Mouse (Mus musculus): ENCODE results near the gene Epha4.

The Epha4 gene

GRCm38 (mm10) chr1:77410153-77410552 is 104.7 kb downstream of the Epha4 start:
- DNase-seq (ENCODE audit: low read depth in 2 of 2, low spot score in 2 of 2) = no peak

GRCm38 (mm10) chr1:77409509-77409908 is 105.4 kb downstream of the Epha4 start:
- no peak for DNase-seq (ENCODE audit: low read depth in 2 of 2, low spot score in 2 of 2)

- no peak for DNase-seq (ENCODE audit: low read depth in 2 of 2, low spot score in 2 of 2)
Measured at GRCm38 (mm10) chr1:77407417-77407816, 107.5 kb downstream of the Epha4 start.

GRCm38 (mm10) chr1:77406631-77407030 is 108.3 kb downstream of the Epha4 start:
- DNase-seq (ENCODE audit: low read depth in 2 of 2, low spot score in 2 of 2) = no peak

- no peak for DNase-seq (ENCODE audit: low read depth in 2 of 2, low spot score in 2 of 2)
Measured at GRCm38 (mm10) chr1:77404537-77404936, 110.4 kb downstream of the Epha4 start.

GRCm38 (mm10) chr1:77402942-77403341 is 111.9 kb downstream of the Epha4 start:
- DNase-seq (ENCODE audit: low read depth in 2 of 2, low spot score in 2 of 2) = no peak

- no peak for DNase-seq (ENCODE audit: low read depth in 2 of 2, low spot score in 2 of 2)
Measured at GRCm38 (mm10) chr1:77401465-77401864, 113.4 kb downstream of the Epha4 start.

- DNase-seq (ENCODE audit: low read depth in 2 of 2, low spot score in 2 of 2) = no peak
Measured at GRCm38 (mm10) chr1:77391590-77391989, 123.3 kb downstream of the Epha4 start.

- DNase-seq (ENCODE audit: low read depth in 2 of 2, low spot score in 2 of 2) = no peak
Measured at GRCm38 (mm10) chr1:77389069-77389468, 125.8 kb downstream of the Epha4 start.

GRCm38 (mm10) chr1:77388556-77388955 is 126.3 kb downstream of the Epha4 start:
- DNase-seq (ENCODE audit: low read depth in 2 of 2, low spot score in 2 of 2) = no peak

GRCm38 (mm10) chr1:77385613-77386012 is 129.3 kb downstream of the Epha4 start:
- no peak for DNase-seq (ENCODE audit: low read depth in 2 of 2, low spot score in 2 of 2)

- DNase-seq (ENCODE audit: low read depth in 2 of 2, low spot score in 2 of 2) = no peak
Measured at GRCm38 (mm10) chr1:77383466-77383865, 131.4 kb downstream of the Epha4 start.

- DNase-seq (ENCODE audit: low read depth in 2 of 2, low spot score in 2 of 2) = no peak
Measured at GRCm38 (mm10) chr1:77377550-77377980, 137.3 kb downstream of the Epha4 start.

GRCm38 (mm10) chr1:77374054-77374453 is 140.8 kb downstream of the Epha4 start:
- DNase-seq (ENCODE audit: low read depth in 2 of 2, low spot score in 2 of 2) = no peak

- no peak for DNase-seq (ENCODE audit: low read depth in 2 of 2, low spot score in 2 of 2)
Measured at GRCm38 (mm10) chr1:77370921-77371320, 144.0 kb downstream of the Epha4 start.

- no peak for DNase-seq (ENCODE audit: low read depth in 2 of 2, low spot score in 2 of 2)
Measured at GRCm38 (mm10) chr1:77369255-77369837, 145.5 kb downstream of the Epha4 start.

GRCm38 (mm10) chr1:77365850-77366249 is 149.0 kb downstream of the Epha4 start:
- DNase-seq (ENCODE audit: low read depth in 2 of 2, low spot score in 2 of 2) = no peak

GRCm38 (mm10) chr1:77364596-77364995 is 150.3 kb downstream of the Epha4 start:
- DNase-seq (ENCODE audit: low read depth in 2 of 2, low spot score in 2 of 2) = no peak

- DNase-seq (ENCODE audit: low read depth in 2 of 2, low spot score in 2 of 2) = no peak
Measured at GRCm38 (mm10) chr1:77363848-77364247, 151.0 kb downstream of the Epha4 start.

GRCm38 (mm10) chr1:77346459-77346858 is 168.4 kb downstream of the Epha4 start:
- DNase-seq (ENCODE audit: low read depth in 2 of 2, low spot score in 2 of 2) = no peak

- DNase-seq (ENCODE audit: low read depth in 2 of 2, low spot score in 2 of 2) = no peak
Measured at GRCm38 (mm10) chr1:77343792-77344191, 171.1 kb downstream of the Epha4 start.

GRCm38 (mm10) chr1:77339701-77340100 is 175.2 kb downstream of the Epha4 start:
- no peak for DNase-seq (ENCODE audit: low read depth in 2 of 2, low spot score in 2 of 2)

GRCm38 (mm10) chr1:77338346-77338745 is 176.5 kb downstream of the Epha4 start:
- no peak for DNase-seq (ENCODE audit: low read depth in 2 of 2, low spot score in 2 of 2)
